ENCODE assay signal across 8 mouse cellular contexts in genomic region chr16:15084147-15084752, GRCm38 (mm10).
A peak's percentile ranks its signal among the peaks of the same experiment; 100 is the strongest.
DNase-seq lines count a peak whose midpoint lies in the region; ATAC-seq and TF ChIP-seq lines count a peak whose summit lies in the region.

No protein-coding gene starts in this region.

- H3K4me3 ChIP-seq in heart, adult 2 months, result peak overlapping the region; percentile 42
- H3K4me3 ChIP-seq in hindbrain, embryonic 10.5 days, result peak overlapping the region; percentile 67
- H3K4me3 ChIP-seq in midbrain, embryonic 11.5 days (ENCODE audit: low read depth, low read length), result peak overlapping the region; percentile 39

- peaks cover 2% of the 10 kb centered on the region for H3K4me1 ChIP-seq in heart, adult 2 months (ENCODE audit: control insufficient read depth, insufficient read depth, low read length)
- H3K4me1 ChIP-seq in hindbrain, embryonic 10.5 days (replicated peaks), result peaks cover 14% of the 10 kb centered on the region
- H3K4me1 ChIP-seq in midbrain, embryonic 11.5 days (ENCODE audit: control insufficient read depth, insufficient read depth, low read length), result peaks cover 4% of the 10 kb centered on the region

- no peaks in the 10 kb centered on the region for H3K36me3 ChIP-seq in heart, adult 2 months (ENCODE audit: control insufficient read depth, insufficient read depth, low read length)
- H3K36me3 ChIP-seq in hindbrain, embryonic 10.5 days, result no peaks in the 10 kb centered on the region
- H3K36me3 ChIP-seq in midbrain, embryonic 11.5 days (ENCODE audit: control insufficient read depth, insufficient read depth, low read length), result no peaks in the 10 kb centered on the region

- H3K27ac ChIP-seq in heart, adult 2 months, result peak overlapping the region; percentile 24
- peak overlapping the region; percentile 80 for H3K27ac ChIP-seq in hindbrain, embryonic 10.5 days
- H3K27ac ChIP-seq in midbrain, embryonic 11.5 days (ENCODE audit: low read depth, low read length), result no peak overlapping the region

- no peak overlapping the region for H3K9ac ChIP-seq in heart, adult 2 months (ENCODE audit: low read depth, low read length)
- H3K9ac ChIP-seq in midbrain, embryonic 11.5 days (ENCODE audit: low read length), result peak overlapping the region; percentile 46; the same call in 1 of the 2 replicates

- no peaks in the 10 kb centered on the region for H3K9me3 ChIP-seq in hindbrain, embryonic 10.5 days
- H3K9me3 ChIP-seq in midbrain, embryonic 11.5 days (ENCODE audit: control insufficient read depth, low read length), result no peaks in the 10 kb centered on the region

- intact Hi-C loops in heart, adult 2 months (cut with DNase I), result no loop called here
- intact Hi-C loops in heart, postnatal 25 days (cut with DNase I), result no loop called here

- TF ChIP-seq POLR2A in heart, adult 2 months (IDR thresholded peaks at IDR 0.05; ENCODE audit: insufficient read depth, low read depth, low read length), result no peak

- ATAC-seq in midbrain, embryonic 11.5 days (ENCODE audit: low FRiP score), result peak; percentile 79

- no peak for TF ChIP-seq EP300 in heart, adult 2 months (IDR thresholded peaks at IDR 0.05; ENCODE audit: insufficient read depth, low read depth, low read length)

- DNase-seq in heart, adult 2 months, result peak in 1 of 2 experiments; percentile 30
- no peak for DNase-seq in heart, postnatal 25 days (ENCODE audit: low spot score)
- peak; percentile 53 for DNase-seq in NIH3T3 (ENCODE audit: low read depth)
- no peak for DNase-seq in hindbrain, embryonic 10.5 days (ENCODE audit: low spot score)
- DNase-seq in midbrain, embryonic 11.5 days (ENCODE audit: low spot score, missing footprints), result peak; percentile 84
- DNase-seq in cerebellum, adult 11 months, result no peak
- no peak for DNase-seq in spleen, postnatal 4 days (ENCODE audit: low spot score in 2 of 2)
- DNase-seq in thymus, adult 18-20 months, result no peak

- H3K27me3 ChIP-seq in heart, adult 2 months (ENCODE audit: control insufficient read depth, insufficient read depth, low read length), result 0 out of 2 replicates have a peak, but pooled peaks cover 2% of the 10 kb centered on the region
- peaks cover 21% of the 10 kb centered on the region for H3K27me3 ChIP-seq in hindbrain, embryonic 10.5 days (ENCODE audit: insufficient read depth, poor library complexity, severe bottlenecking)
- H3K27me3 ChIP-seq in midbrain, embryonic 11.5 days (ENCODE audit: control insufficient read depth, insufficient read depth, low read length), result 0 out of 2 replicates have a peak, but pooled peaks cover 5% of the 10 kb centered on the region

- H3K4me2 ChIP-seq in midbrain, embryonic 11.5 days, result peak overlapping the region; percentile 68

- no peak for TF ChIP-seq CTCF in heart, adult 2 months (IDR thresholded peaks at IDR 0.05)

- 37% methylated on average over 10 of the region's 10 CpGs for WGBS in heart, adult 2 months
- 18% methylated on average over 10 of the region's 10 CpGs for WGBS in hindbrain, embryonic 10.5 days
- 13% methylated on average over 10 of the region's 10 CpGs for WGBS in midbrain, embryonic 11.5 days

- no peaks in the 10 kb centered on the region for H3K79me2 ChIP-seq in heart, adult 2 months (replicated peaks; ENCODE audit: control insufficient read depth, insufficient read depth, low read length)

Comparison
In these comparisons a context has a peak if more than half of its experiments do, and no peak if none do; other contexts are left out.
1. DNase-seq: peak in NIH3T3 (single experiment) and midbrain, embryonic 11.5 days (single experiment); none in heart, postnatal 25 days (single experiment), hindbrain, embryonic 10.5 days (single experiment), cerebellum, adult 11 months (single experiment), spleen, postnatal 4 days (0 of 2) and thymus, adult 18-20 months (0 of 2).
2. Peak in every context shown above with its lines, with median percentiles within 50 percentile points of each other: H3K4me3 ChIP-seq.